Mouse (Mus musculus): ENCODE data around the gene Gm42906. TPM values are rescaled to one million over a fixed set of nuclear protein-coding genes. Genes with fewer than 3 reads are reported as not detected.

Gene Gm42906
- polyA plus RNA-seq, 1 experiment from 2014 or later, result not detected

DNA sequence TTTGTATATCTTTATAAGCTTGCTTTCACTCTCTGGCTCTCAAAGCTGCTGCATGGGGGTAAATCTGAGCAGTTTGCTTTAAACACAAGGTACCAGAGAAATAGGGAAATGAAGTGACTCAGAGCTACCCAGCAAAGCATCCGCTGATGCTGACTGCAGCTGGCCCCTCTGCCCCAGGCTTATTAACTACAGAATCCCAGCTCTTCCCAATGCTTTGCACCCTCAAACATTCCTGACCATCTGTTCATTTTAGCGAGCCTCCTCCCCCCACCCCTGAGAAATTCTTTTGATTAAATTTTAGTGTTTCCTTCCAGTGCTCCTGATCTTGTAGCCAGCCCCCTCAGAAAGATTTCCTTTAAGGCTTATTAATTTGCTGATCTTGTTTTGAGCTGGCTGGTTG lies 24.4 kb downstream of the Gm42906 start:
- H3K4me2 ChIP-seq (ENCODE audit: low read length), result no peak overlapping the region
- no peaks in the 10 kb centered on the region for H3K9me3 ChIP-seq (replicated peaks; ENCODE audit: control insufficient read depth, low read length, poor library complexity, severe bottlenecking)
- H3K9ac ChIP-seq (ENCODE audit: low read depth, low read length), result no peak overlapping the region
- no peaks in the 10 kb centered on the region for H3K27me3 ChIP-seq (ENCODE audit: control insufficient read depth, insufficient read depth, low read depth, low read length)
- ATAC-seq, result peak; percentile 57
- no peak overlapping the region for H3K4me3 ChIP-seq (ENCODE audit: low read depth, low read length)
- peaks cover 3% of the 10 kb centered on the region; the same call in 1 of the 2 replicates for H3K4me1 ChIP-seq (ENCODE audit: control insufficient read depth, insufficient read depth, low read length)
- H3K27ac ChIP-seq (ENCODE audit: low read length), result no peak overlapping the region; the same call in 1 of the 2 replicates
- H3K36me3 ChIP-seq (ENCODE audit: control insufficient read depth, insufficient read depth, low read length), result no peaks in the 10 kb centered on the region
- 28% methylated on average over 2 of the region's 2 CpGs for WGBS

DNA sequence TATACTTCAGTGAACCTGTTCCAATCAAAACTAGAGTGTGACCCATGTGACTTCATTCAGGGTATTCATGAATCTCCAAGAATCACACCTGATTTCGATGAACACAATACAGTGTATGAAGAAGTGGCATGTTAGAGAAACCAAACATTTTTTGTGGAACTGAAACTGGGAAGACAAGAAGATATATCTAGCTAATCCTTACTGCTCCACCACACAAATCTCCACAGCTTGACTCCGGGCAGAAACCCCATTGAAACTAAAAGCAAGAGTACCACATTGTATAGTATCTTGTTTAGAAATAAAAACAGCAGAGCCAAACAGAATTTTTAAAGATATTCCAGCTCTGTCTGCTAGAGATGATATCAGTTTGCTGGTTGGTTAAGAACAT lies 27.4 kb downstream of the Gm42906 start:
- no peak overlapping the region for H3K9ac ChIP-seq (ENCODE audit: low read depth, low read length)
- H3K36me3 ChIP-seq (ENCODE audit: control insufficient read depth, insufficient read depth, low read length), result no peaks in the 10 kb centered on the region
- H3K4me2 ChIP-seq (ENCODE audit: low read length), result no peak overlapping the region
- 91% methylated on average over 2 of the region's 2 CpGs for WGBS
- no peaks in the 10 kb centered on the region for H3K27me3 ChIP-seq (ENCODE audit: control insufficient read depth, insufficient read depth, low read depth, low read length)
- H3K4me1 ChIP-seq (ENCODE audit: control insufficient read depth, insufficient read depth, low read length), result peaks cover 3% of the 10 kb centered on the region; the same call in 1 of the 2 replicates
- H3K9me3 ChIP-seq (replicated peaks; ENCODE audit: control insufficient read depth, low read length, poor library complexity, severe bottlenecking), result no peaks in the 10 kb centered on the region
- H3K27ac ChIP-seq (ENCODE audit: low read length), result no peak overlapping the region
- no peak for ATAC-seq
- H3K4me3 ChIP-seq (ENCODE audit: low read depth, low read length), result no peak overlapping the region

DNA sequence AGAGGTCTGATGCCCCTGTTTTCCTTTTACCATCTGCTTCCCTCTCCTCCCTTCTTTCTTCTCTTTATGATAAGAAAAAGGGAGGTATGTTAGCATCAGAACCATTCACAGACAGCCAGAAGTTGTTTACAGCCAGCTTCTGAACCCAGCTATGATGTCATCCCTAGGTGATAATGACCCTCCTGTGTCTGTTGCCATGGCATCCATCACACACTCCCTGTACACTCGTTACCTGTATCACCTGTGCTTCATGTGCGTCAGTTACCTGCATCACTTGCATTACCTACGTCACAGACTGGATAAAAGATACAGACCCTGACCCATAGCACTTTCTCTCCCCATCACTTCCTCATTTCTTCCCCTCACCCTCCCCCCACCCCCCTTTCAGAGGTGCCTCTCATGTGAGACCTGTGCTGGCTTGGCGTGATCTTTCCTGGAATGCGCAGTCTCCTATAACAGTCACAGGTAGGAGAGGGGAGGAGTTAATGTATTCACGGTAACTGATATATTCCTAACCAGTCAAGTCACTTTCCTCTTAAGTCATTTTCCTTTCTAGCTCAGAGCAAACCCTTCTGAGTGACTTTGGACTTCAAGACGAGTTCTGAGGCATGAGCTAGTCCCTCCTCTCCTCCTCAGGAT lies 27.9 kb downstream of the Gm42906 start:
- no peak for ATAC-seq
- H3K27ac ChIP-seq (ENCODE audit: low read length), result no peak overlapping the region
- 79% methylated on average over 7 of the region's 7 CpGs for WGBS

GRCm38 (mm10) chr5:151396119-151396518 lies 31.8 kb downstream of the Gm42906 start:
- no peaks in the 10 kb centered on the region for H3K36me3 ChIP-seq (ENCODE audit: control insufficient read depth, insufficient read depth, low read length)
- no peaks in the 10 kb centered on the region for H3K27me3 ChIP-seq (ENCODE audit: control insufficient read depth, insufficient read depth, low read depth, low read length)
- H3K4me1 ChIP-seq (ENCODE audit: control insufficient read depth, insufficient read depth, low read length), result no peaks in the 10 kb centered on the region
- 81% methylated on average over 4 of the region's 4 CpGs for WGBS
- no peak overlapping the region for H3K4me3 ChIP-seq (ENCODE audit: low read depth, low read length)
- H3K9ac ChIP-seq (ENCODE audit: low read depth, low read length), result no peak overlapping the region
- no peak overlapping the region for H3K27ac ChIP-seq (ENCODE audit: low read length)
- H3K4me2 ChIP-seq (ENCODE audit: low read length), result no peak overlapping the region
- H3K9me3 ChIP-seq (replicated peaks; ENCODE audit: control insufficient read depth, low read length, poor library complexity, severe bottlenecking), result no peaks in the 10 kb centered on the region
- ATAC-seq, result no peak

More for the DNA sequence above, 27.9 kb downstream of the Gm42906 start:
- Histone ChIP-seq H3K4me2 (ENCODE audit: low read length) (no peak overlapping the region), H3K4me1 (ENCODE audit: control insufficient read depth, insufficient read depth, low read length) (peaks cover 3% of the 10 kb centered on the region; the same call in 1 of the 2 replicates), H3K27me3 (ENCODE audit: control insufficient read depth, insufficient read depth, low read depth, low read length) (no peaks in the 10 kb centered on the region), H3K4me3 (ENCODE audit: low read depth, low read length) (no peak overlapping the region), H3K9ac (ENCODE audit: low read depth, low read length) (no peak overlapping the region), H3K36me3 (ENCODE audit: control insufficient read depth, insufficient read depth, low read length) (no peaks in the 10 kb centered on the region), H3K9me3 (replicated peaks; ENCODE audit: control insufficient read depth, low read length, poor library complexity, severe bottlenecking) (no peaks in the 10 kb centered on the region)

DNA sequence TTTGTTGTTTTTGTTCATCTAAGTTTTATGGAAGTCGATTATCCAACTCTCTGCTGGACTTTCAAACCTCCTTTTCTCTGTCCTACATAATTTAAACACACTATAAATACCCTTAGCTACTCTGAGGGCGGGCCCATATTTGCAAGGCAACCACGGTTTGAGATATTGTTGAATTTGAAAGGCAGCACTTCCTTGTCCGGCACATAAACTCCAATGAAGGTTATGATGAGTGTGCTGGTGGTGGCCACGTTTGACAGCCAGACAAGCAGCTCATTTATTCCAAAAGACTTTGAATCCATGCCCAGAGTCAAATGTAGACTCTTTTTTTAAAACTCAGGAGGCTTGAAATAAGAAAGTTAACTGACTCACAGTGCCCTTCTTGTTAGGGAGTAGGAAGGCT lies 33.3 kb downstream of the Gm42906 start:
- Histone ChIP-seq H3K36me3 (ENCODE audit: control insufficient read depth, insufficient read depth, low read length) (no peaks in the 10 kb centered on the region), H3K4me1 (ENCODE audit: control insufficient read depth, insufficient read depth, low read length) (no peaks in the 10 kb centered on the region), H3K9ac (ENCODE audit: low read depth, low read length) (no peak overlapping the region), H3K27ac (ENCODE audit: low read length) (no peak overlapping the region), H3K9me3 (replicated peaks; ENCODE audit: control insufficient read depth, low read length, poor library complexity, severe bottlenecking) (no peaks in the 10 kb centered on the region), H3K27me3 (ENCODE audit: control insufficient read depth, insufficient read depth, low read depth, low read length) (no peaks in the 10 kb centered on the region), H3K4me2 (ENCODE audit: low read length) (no peak overlapping the region), H3K4me3 (ENCODE audit: low read depth, low read length) (no peak overlapping the region)
- 69% methylated on average over 5 of the region's 5 CpGs for WGBS
- no peak for ATAC-seq

DNA sequence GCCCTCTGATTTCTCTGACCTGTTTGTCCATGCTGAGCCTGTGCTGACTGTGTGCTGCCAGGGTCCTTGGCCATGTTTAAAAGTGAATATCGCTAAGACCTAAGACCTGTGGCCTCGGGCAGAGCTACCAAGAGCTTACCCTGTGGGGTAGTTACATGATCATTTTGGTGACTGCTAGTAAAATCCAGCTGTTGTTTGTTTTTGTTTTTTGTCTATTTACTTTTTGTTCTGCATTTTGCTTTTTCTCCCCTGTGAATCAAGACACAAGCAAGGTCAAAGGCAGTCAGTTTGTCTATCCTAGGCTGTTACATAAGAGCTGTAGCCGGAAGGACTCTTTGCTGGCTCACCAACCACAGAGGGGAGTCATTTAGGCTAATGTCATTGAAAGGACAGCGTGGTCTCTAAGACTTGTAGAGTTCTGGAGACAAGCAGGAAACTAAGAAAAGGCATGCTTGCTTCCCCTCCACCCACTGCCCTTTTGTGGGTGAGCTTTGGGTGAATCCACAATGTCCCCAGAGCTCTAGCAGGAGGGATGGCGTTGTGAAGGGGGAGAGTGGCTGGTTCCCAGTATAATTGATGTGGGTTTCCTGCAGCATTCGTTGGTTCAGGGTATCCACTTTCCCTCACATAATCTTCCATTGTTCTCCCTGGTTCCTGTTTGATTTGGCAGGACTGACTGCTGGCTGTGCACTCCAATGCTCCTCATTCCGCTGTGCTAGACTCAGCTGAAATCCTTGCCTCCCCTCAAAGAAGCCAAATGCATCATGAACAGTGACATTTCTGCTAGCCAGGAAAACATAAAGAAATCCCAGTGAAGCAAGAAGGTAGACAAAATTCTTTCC lies 33.9 kb downstream of the Gm42906 start:
- Histone ChIP-seq H3K9me3 (replicated peaks; ENCODE audit: control insufficient read depth, low read length, poor library complexity, severe bottlenecking) (no peaks in the 10 kb centered on the region), H3K9ac (ENCODE audit: low read depth, low read length) (no peak overlapping the region), H3K4me3 (ENCODE audit: low read depth, low read length) (no peak overlapping the region), H3K27ac (ENCODE audit: low read length) (no peak overlapping the region), H3K4me1 (ENCODE audit: control insufficient read depth, insufficient read depth, low read length) (no peaks in the 10 kb centered on the region), H3K36me3 (ENCODE audit: control insufficient read depth, insufficient read depth, low read length) (no peaks in the 10 kb centered on the region), H3K4me2 (ENCODE audit: low read length) (no peak overlapping the region), H3K27me3 (ENCODE audit: control insufficient read depth, insufficient read depth, low read depth, low read length) (no peaks in the 10 kb centered on the region)
- WGBS, result 50% methylated on average over 7 of the region's 7 CpGs
- ATAC-seq, result peak; percentile 56; the same call in 1 of the 2 replicates

GRCm38 (mm10) chr5:151389827-151390226 lies 38.1 kb downstream of the Gm42906 start:
- 36% methylated on average over 1 of the region's 1 CpGs for whole genome bisulfite sequencing
- Histone ChIP-seq H3K27ac (ENCODE audit: low read length) (peak overlapping the region; percentile 51), H3K4me3 (ENCODE audit: low read depth, low read length) (no peak overlapping the region), H3K36me3 (ENCODE audit: control insufficient read depth, insufficient read depth, low read length) (no peaks in the 10 kb centered on the region), H3K27me3 (ENCODE audit: control insufficient read depth, insufficient read depth, low read depth, low read length) (no peaks in the 10 kb centered on the region), H3K9me3 (replicated peaks; ENCODE audit: control insufficient read depth, low read length, poor library complexity, severe bottlenecking) (0 out of 2 replicates have a peak, but pooled peaks cover under 1% of the 10 kb centered on the region), H3K9ac (ENCODE audit: low read depth, low read length) (no peak overlapping the region), H3K4me2 (ENCODE audit: low read length) (no peak overlapping the region), H3K4me1 (ENCODE audit: control insufficient read depth, insufficient read depth, low read length) (no peaks in the 10 kb centered on the region)
- peak; percentile 60; the same call in 1 of the 2 replicates for ATAC-seq

DNA sequence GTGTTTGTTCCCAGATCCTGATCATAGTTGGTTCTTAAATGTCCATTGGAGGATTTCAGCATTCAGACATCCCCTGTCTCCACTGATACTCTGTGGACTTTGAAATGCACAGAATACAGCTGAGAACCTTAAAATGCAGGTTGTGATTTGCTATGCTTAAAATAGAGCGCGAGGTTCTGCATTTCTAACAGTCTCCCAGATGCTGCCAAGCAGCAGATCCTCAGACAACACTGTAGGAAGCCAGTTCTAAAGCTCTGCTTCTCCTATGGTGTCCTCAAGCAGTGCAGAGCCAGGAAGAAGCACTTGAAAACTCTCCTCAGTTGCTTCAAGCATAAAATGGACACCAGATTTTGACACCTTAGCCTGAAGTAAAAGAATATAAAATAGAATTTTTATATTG lies 48.1 kb downstream of the Gm42906 start:
- WGBS, result 79% methylated on average over 2 of the region's 2 CpGs
- Histone ChIP-seq H3K27ac (ENCODE audit: low read length) (no peak overlapping the region), H3K4me2 (ENCODE audit: low read length) (no peak overlapping the region)

DNA sequence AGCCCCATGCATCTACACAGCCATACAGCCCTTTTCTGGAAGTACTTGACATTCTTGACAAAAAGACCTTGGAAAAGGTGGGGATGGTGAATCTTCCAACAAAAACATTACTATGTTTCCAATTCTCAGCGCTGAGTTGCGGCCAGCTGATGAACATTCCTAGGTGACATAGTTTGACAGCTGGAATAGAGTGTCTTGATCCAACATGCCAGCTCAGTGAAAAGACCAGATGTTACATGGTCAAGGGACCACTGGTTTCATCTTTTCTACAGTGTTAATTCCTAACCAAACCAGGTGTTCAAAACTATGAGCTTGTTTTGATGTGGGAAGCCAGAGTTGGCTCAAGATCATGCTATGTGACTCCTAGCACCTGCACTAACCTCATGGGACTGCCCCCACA lies 48.8 kb downstream of the Gm42906 start:
- Histone ChIP-seq H3K4me3 (ENCODE audit: low read depth, low read length) (no peak overlapping the region), H3K9ac (ENCODE audit: low read depth, low read length) (no peak overlapping the region), H3K27me3 (ENCODE audit: control insufficient read depth, insufficient read depth, low read depth, low read length) (no peaks in the 10 kb centered on the region), H3K4me1 (ENCODE audit: control insufficient read depth, insufficient read depth, low read length) (no peaks in the 10 kb centered on the region), H3K4me2 (ENCODE audit: low read length) (no peak overlapping the region), H3K27ac (ENCODE audit: low read length) (no peak overlapping the region), H3K9me3 (replicated peaks; ENCODE audit: control insufficient read depth, low read length, poor library complexity, severe bottlenecking) (no peaks in the 10 kb centered on the region), H3K36me3 (ENCODE audit: control insufficient read depth, insufficient read depth, low read length) (no peaks in the 10 kb centered on the region)
- no peak for ATAC-seq
- 84% methylated on average over 2 of the region's 2 CpGs for whole genome bisulfite sequencing

More for the DNA sequence above, 48.1 kb downstream of the Gm42906 start:
- Histone ChIP-seq H3K9me3 (replicated peaks; ENCODE audit: control insufficient read depth, low read length, poor library complexity, severe bottlenecking) (0 out of 2 replicates have a peak, but pooled peaks cover 2% of the 10 kb centered on the region), H3K27me3 (ENCODE audit: control insufficient read depth, insufficient read depth, low read depth, low read length) (no peaks in the 10 kb centered on the region), H3K4me3 (ENCODE audit: low read depth, low read length) (no peak overlapping the region), H3K4me1 (ENCODE audit: control insufficient read depth, insufficient read depth, low read length) (no peaks in the 10 kb centered on the region), H3K9ac (ENCODE audit: low read depth, low read length) (no peak overlapping the region), H3K36me3 (ENCODE audit: control insufficient read depth, insufficient read depth, low read length) (no peaks in the 10 kb centered on the region)
- no peak for ATAC-seq

Measured in midbrain, embryonic 16.5 days (tissue).